ENCODE assay signal across 8 mouse cellular contexts in genomic region chr10:71285126-71285580, GRCm38 (mm10). TPM values are rescaled to one million over a fixed set of nuclear protein-coding genes. Genes with fewer than 3 reads are reported as not detected.
DNase-seq lines count a peak whose midpoint lies in the region; ATAC-seq and TF ChIP-seq lines count a peak whose summit lies in the region.

Ube2d1 (minus strand) TSS chr10:71285262.

- no peaks in the 10 kb centered on the region for H3K36me3 ChIP-seq in intestine, postnatal 0 days (ENCODE audit: control insufficient read depth, insufficient read depth)
- peaks cover 10% of the 10 kb centered on the region for H3K36me3 ChIP-seq in limb, embryonic 10.5 days
- H3K36me3 ChIP-seq in midbrain, embryonic 12.5 days, result no peaks in the 10 kb centered on the region

- H3K9me3 ChIP-seq in intestine, postnatal 0 days (ENCODE audit: control insufficient read depth), result no peaks in the 10 kb centered on the region
- no peaks in the 10 kb centered on the region for H3K9me3 ChIP-seq in limb, embryonic 10.5 days (replicated peaks)
- no peaks in the 10 kb centered on the region for H3K9me3 ChIP-seq in midbrain, embryonic 12.5 days

- H3K27ac ChIP-seq in intestine, postnatal 0 days (ENCODE audit: low read depth, low read length), result peak within 1 kb of the TSS; percentile 64
- H3K27ac ChIP-seq in limb, embryonic 10.5 days, result peak within 1 kb of the TSS; percentile 97
- H3K27ac ChIP-seq in midbrain, embryonic 12.5 days (replicated peaks), result peak within 1 kb of the TSS; percentile 83

- DNase-seq in adrenal gland, adult 2 months, result peak; percentile 94
- DNase-seq in embryo, embryonic 11 days, result peak; percentile 91
- DNase-seq in gonadal fat pad, adult 2 months (ENCODE audit: low read depth), result no peak
- peak; percentile 90 for DNase-seq in limb, embryonic 10.5 days (ENCODE audit: low spot score)
- DNase-seq in skeletal muscle tissue, adult 2 months (ENCODE audit: low read depth, low spot score), result peak; percentile 83

- ATAC-seq in intestine, postnatal 0 days, result peak; percentile 95
- ATAC-seq in midbrain, embryonic 12.5 days (ENCODE audit: low FRiP score, low read depth), result peak; percentile 95
- no peak for ATAC-seq in erythroid progenitor cell, adult 5-6 weeks (replicated peaks; ENCODE audit: low FRiP score, poor library complexity, severe bottlenecking)

- 1% methylated on average over 47 of the region's 50 CpGs for WGBS in intestine, postnatal 0 days
- WGBS in limb, embryonic 10.5 days, result under 1% methylated on average over 50 of the region's 50 CpGs
- under 1% methylated on average over 50 of the region's 50 CpGs for WGBS in midbrain, embryonic 12.5 days

- H3K4me2 ChIP-seq in intestine, postnatal 0 days (replicated peaks; ENCODE audit: low read depth), result peak within 1 kb of the TSS; percentile 83
- peak within 1 kb of the TSS; percentile 68 for H3K4me2 ChIP-seq in midbrain, embryonic 12.5 days (replicated peaks)

- peak; percentile 17 for TF ChIP-seq CTCF in intestine, postnatal 0 days (IDR thresholded peaks at IDR 0.05; ENCODE audit: low read depth)

- H3K27me3 ChIP-seq in intestine, postnatal 0 days (replicated peaks; ENCODE audit: control insufficient read depth, insufficient read depth, low read length), result no peaks in the 10 kb centered on the region
- H3K27me3 ChIP-seq in limb, embryonic 10.5 days (ENCODE audit: low read depth, poor library complexity, severe bottlenecking), result peaks cover 17% of the 10 kb centered on the region
- peaks cover 15% of the 10 kb centered on the region for H3K27me3 ChIP-seq in midbrain, embryonic 12.5 days

- peak within 1 kb of the TSS; percentile 96 for H3K4me3 ChIP-seq in intestine, postnatal 0 days (ENCODE audit: low read depth, low read length)
- peak within 1 kb of the TSS; percentile 96 for H3K4me3 ChIP-seq in limb, embryonic 10.5 days
- H3K4me3 ChIP-seq in midbrain, embryonic 12.5 days, result peak within 1 kb of the TSS; percentile 95

- H3K4me1 ChIP-seq in intestine, postnatal 0 days (replicated peaks; ENCODE audit: control insufficient read depth, insufficient read depth, low read length), result 0 out of 2 replicates have a peak, but pooled peaks cover 3% of the 10 kb centered on the region
- peaks cover 14% of the 10 kb centered on the region for H3K4me1 ChIP-seq in limb, embryonic 10.5 days
- H3K4me1 ChIP-seq in midbrain, embryonic 12.5 days, result peaks cover 39% of the 10 kb centered on the region

- peak within 1 kb of the TSS; percentile 89 for H3K9ac ChIP-seq in intestine, postnatal 0 days (ENCODE audit: low read depth, low read length)
- H3K9ac ChIP-seq in midbrain, embryonic 12.5 days (replicated peaks), result peak within 1 kb of the TSS; percentile 97

RNA-seq across cellular contexts. Expression of gene Ube2d1, which starts in this region (rescaled TPM):
- 10 to 100 TPM; 19.3 to 21.5 TPM for total RNA-seq in adrenal gland, adult 2 months (2021)
- polyA plus RNA-seq in adrenal gland, adult 2 months (2012; rRNA removed), result 14.4 and 20.5 TPM in 2 replicates
- polyA plus RNA-seq in gonadal fat pad, adult 2 months (2012; rRNA removed), result 21.5 and 22.6 TPM in 2 replicates
- 29.9 and 33.6 TPM in 2 replicates for polyA plus RNA-seq in intestine, postnatal 0 days (2015; fragmentation: Nextera tagmentation; extraction: Ambion mirVana)
- polyA plus RNA-seq in limb, embryonic 10.5 days (2016; fragmentation: Nextera tagmentation; extraction: Ambion mirVana), result 86.7 and 94.2 TPM in 2 replicates
- polyA plus RNA-seq in midbrain, embryonic 12.5 days (2016; fragmentation: Nextera tagmentation; extraction: Ambion mirVana), result 140 and 146 TPM in 2 replicates
- total RNA-seq in erythroid progenitor cell, adult 5-6 weeks (2015; ENCODE audit: low replicate concordance), result 19.3 and 24.5 TPM in 2 replicates
- total RNA-seq in erythroid progenitor cell, adult 5-6 weeks (2017; ENCODE audit: low replicate concordance), result 0.83 and 4.2 TPM in 2 replicates
